Mouse (Mus musculus): ENCODE results near the gene Fank1. TPM values are rescaled to one million over a fixed set of nuclear protein-coding genes. Genes with fewer than 3 reads are reported as not detected.

Gene Fank1
- polyA plus RNA-seq, 1 experiment from 2014 or later: not detected

GRCm38 (mm10) chr7:133909833-133910375 is 133.2 kb downstream of the Fank1 start:
- 62% methylated on average over 7 of the region's 7 CpGs for WGBS (ENCODE audit: insufficient replicate concordance)
- DNase-seq: no peak

DNA sequence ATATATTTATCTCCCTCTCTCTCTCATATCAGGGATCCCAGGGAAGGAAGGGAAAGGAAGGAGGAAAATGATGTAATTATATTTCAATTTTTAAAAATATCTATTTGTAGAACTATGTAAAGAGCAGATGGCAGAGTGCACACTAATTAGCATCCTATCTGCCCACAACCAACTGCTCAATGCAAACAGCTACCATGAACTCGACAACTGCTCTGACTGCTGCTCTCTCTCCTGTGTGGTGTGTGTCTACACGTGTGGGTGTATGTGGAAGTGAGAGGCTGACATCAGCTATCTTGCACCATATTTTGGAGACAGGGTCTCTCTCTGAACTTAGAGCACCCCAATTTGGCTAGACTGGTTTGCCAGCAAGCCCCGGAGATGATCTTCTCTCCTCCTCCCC is 135.2 kb downstream of the Fank1 start:
- H3K4me1 ChIP-seq (replicated peaks): no peaks in the 10 kb centered on the region
- 72% methylated on average over 3 of the region's 3 CpGs for WGBS (ENCODE audit: insufficient replicate concordance)

More at GRCm38 (mm10) chr7:133909833-133910375, 133.2 kb downstream of the Fank1 start:
- Histone ChIP-seq H3K27ac (no peak overlapping the region), H3K9me3 (replicated peaks) (no peaks in the 10 kb centered on the region), H3K9ac (no peak overlapping the region), H3K4me1 (replicated peaks) (no peaks in the 10 kb centered on the region), H3K4me2 (no peak overlapping the region), H3K27me3 (no peaks in the 10 kb centered on the region), H3K36me3 (no peaks in the 10 kb centered on the region), H3K4me3 (replicated peaks) (no peak overlapping the region)
- ATAC-seq (ENCODE audit: low read depth): no peak

GRCm38 (mm10) chr7:133916230-133916629 is 139.6 kb downstream of the Fank1 start:
- WGBS (ENCODE audit: insufficient replicate concordance): 43% methylated on average over 9 of the region's 9 CpGs
- Histone ChIP-seq H3K4me2 (no peak overlapping the region), H3K27ac (no peak overlapping the region), H3K4me1 (replicated peaks) (no peaks in the 10 kb centered on the region), H3K27me3 (no peaks in the 10 kb centered on the region), H3K36me3 (no peaks in the 10 kb centered on the region), H3K9ac (no peak overlapping the region), H3K4me3 (replicated peaks) (no peak overlapping the region), H3K9me3 (replicated peaks) (no peaks in the 10 kb centered on the region)
- ATAC-seq (ENCODE audit: low read depth) (no peak), DNase-seq (no peak)

More for the DNA sequence above, 135.2 kb downstream of the Fank1 start:
- no peaks in the 10 kb centered on the region for H3K9me3 ChIP-seq (replicated peaks)
- H3K27ac ChIP-seq: no peak overlapping the region
- H3K9ac ChIP-seq: no peak overlapping the region
- no peak overlapping the region for H3K4me3 ChIP-seq (replicated peaks)
- no peak overlapping the region for H3K4me2 ChIP-seq
- no peak for DNase-seq
- ATAC-seq (ENCODE audit: low read depth): no peak
- H3K36me3 ChIP-seq: no peaks in the 10 kb centered on the region
- no peaks in the 10 kb centered on the region for H3K27me3 ChIP-seq

GRCm38 (mm10) chr7:133919306-133919705 is 142.6 kb downstream of the Fank1 start:
- Histone ChIP-seq H3K4me2 (no peak overlapping the region), H3K4me1 (replicated peaks) (no peaks in the 10 kb centered on the region; the same call in 1 of the 2 replicates), H3K4me3 (replicated peaks) (no peak overlapping the region), H3K9ac (no peak overlapping the region), H3K36me3 (no peaks in the 10 kb centered on the region), H3K27ac (no peak overlapping the region), H3K27me3 (no peaks in the 10 kb centered on the region), H3K9me3 (replicated peaks) (no peaks in the 10 kb centered on the region)
- ATAC-seq (ENCODE audit: low read depth): no peak
- no peak for DNase-seq
- WGBS (ENCODE audit: insufficient replicate concordance): 55% methylated on average over 5 of the region's 5 CpGs

GRCm38 (mm10) chr7:133919918-133920317 is 143.3 kb downstream of the Fank1 start:
- H3K27me3 ChIP-seq: no peaks in the 10 kb centered on the region
- ATAC-seq (ENCODE audit: low read depth) (no peak), DNase-seq (no peak)
- H3K36me3 ChIP-seq: no peaks in the 10 kb centered on the region
- no peak overlapping the region for H3K4me2 ChIP-seq
- H3K4me3 ChIP-seq (replicated peaks): no peak overlapping the region
- WGBS (ENCODE audit: insufficient replicate concordance): 71% methylated on average over 5 of the region's 5 CpGs
- no peak overlapping the region for H3K9ac ChIP-seq
- no peaks in the 10 kb centered on the region; the same call in 1 of the 2 replicates for H3K4me1 ChIP-seq (replicated peaks)
- no peak overlapping the region for H3K27ac ChIP-seq
- no peaks in the 10 kb centered on the region for H3K9me3 ChIP-seq (replicated peaks)

DNA sequence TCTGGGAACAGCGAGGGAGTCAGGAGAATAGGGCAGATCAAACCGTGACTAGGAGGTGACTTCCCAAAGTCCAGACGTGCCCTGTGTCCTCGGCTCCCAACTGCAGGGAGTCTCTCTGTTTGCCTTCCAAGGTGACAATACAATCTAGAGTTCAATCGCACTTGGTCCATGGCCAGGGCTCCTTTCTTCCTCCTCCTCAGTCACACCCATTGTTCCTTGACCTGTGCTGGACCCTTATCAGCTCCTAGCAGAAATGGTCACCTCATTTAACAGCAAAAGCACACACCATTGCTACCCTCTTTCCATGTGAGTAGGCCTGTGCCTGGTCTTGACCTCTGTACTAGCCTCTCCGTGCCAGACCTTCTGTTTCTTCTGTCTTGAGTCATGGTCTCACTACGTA is 144.1 kb downstream of the Fank1 start:
- Histone ChIP-seq H3K9ac (no peak overlapping the region), H3K4me2 (no peak overlapping the region), H3K9me3 (replicated peaks) (no peaks in the 10 kb centered on the region), H3K36me3 (no peaks in the 10 kb centered on the region), H3K27me3 (no peaks in the 10 kb centered on the region), H3K4me3 (replicated peaks) (no peak overlapping the region), H3K4me1 (replicated peaks) (no peaks in the 10 kb centered on the region; the same call in 1 of the 2 replicates), H3K27ac (no peak overlapping the region)
- DNase-seq (no peak), ATAC-seq (ENCODE audit: low read depth) (no peak)
- 47% methylated on average over 7 of the region's 7 CpGs for WGBS (ENCODE audit: insufficient replicate concordance)

- H3K36me3 ChIP-seq: no peaks in the 10 kb centered on the region
- no peaks in the 10 kb centered on the region for H3K9me3 ChIP-seq (replicated peaks)
- 80% methylated on average over 4 of the region's 4 CpGs for WGBS (ENCODE audit: insufficient replicate concordance)
- DNase-seq: no peak
- no peak overlapping the region for H3K4me3 ChIP-seq (replicated peaks)
- no peak overlapping the region for H3K9ac ChIP-seq
- no peak overlapping the region for H3K27ac ChIP-seq
- H3K27me3 ChIP-seq: no peaks in the 10 kb centered on the region
- no peak overlapping the region for H3K4me2 ChIP-seq
- ATAC-seq (ENCODE audit: low read depth): no peak
- no peaks in the 10 kb centered on the region; the same call in 1 of the 2 replicates for H3K4me1 ChIP-seq (replicated peaks)
Observed at GRCm38 (mm10) chr7:133921291-133921690, 144.6 kb downstream of the Fank1 start.

- no peak overlapping the region for H3K27ac ChIP-seq
- no peaks in the 10 kb centered on the region for H3K27me3 ChIP-seq
- H3K9me3 ChIP-seq (replicated peaks): no peaks in the 10 kb centered on the region
- no peaks in the 10 kb centered on the region for H3K36me3 ChIP-seq
- H3K9ac ChIP-seq: no peak overlapping the region
- ATAC-seq (ENCODE audit: low read depth) (peak; percentile 57; the same call in 1 of the 2 replicates), DNase-seq (no peak)
- WGBS (ENCODE audit: insufficient replicate concordance): 47% methylated on average over 6 of the region's 6 CpGs
- H3K4me1 ChIP-seq (replicated peaks): no peaks in the 10 kb centered on the region; the same call in 1 of the 2 replicates
- no peak overlapping the region for H3K4me2 ChIP-seq
- no peak overlapping the region for H3K4me3 ChIP-seq (replicated peaks)
Observed at GRCm38 (mm10) chr7:133923994-133924393, 147.3 kb downstream of the Fank1 start.

DNA sequence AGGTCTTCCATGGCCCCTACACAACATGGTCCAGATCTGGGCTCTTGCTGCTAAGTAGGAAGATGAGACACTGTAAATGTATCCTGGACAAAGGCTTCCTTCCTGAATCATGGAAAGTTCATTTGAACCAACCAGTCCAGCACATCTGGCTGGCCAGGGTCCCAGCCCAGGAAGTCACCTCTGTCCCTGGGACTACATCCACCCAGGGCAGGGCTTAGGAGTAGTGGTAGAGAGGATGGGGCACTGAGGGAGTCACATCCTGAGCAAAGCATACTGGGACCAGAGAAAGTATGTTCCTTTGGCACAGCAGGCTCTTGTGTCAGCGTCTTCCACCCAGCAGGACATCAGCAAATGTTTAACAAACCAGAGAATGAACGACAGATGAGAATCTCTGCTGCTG is 149.1 kb downstream of the Fank1 start:
- DNase-seq: no peak
- Histone ChIP-seq H3K4me3 (replicated peaks) (no peak overlapping the region), H3K4me2 (no peak overlapping the region), H3K27me3 (no peaks in the 10 kb centered on the region), H3K9ac (no peak overlapping the region), H3K36me3 (no peaks in the 10 kb centered on the region), H3K27ac (no peak overlapping the region), H3K9me3 (replicated peaks) (no peaks in the 10 kb centered on the region), H3K4me1 (replicated peaks) (no peaks in the 10 kb centered on the region; the same call in 1 of the 2 replicates)
- ATAC-seq (ENCODE audit: low read depth): no peak
- 62% methylated on average over 2 of the region's 2 CpGs for WGBS (ENCODE audit: insufficient replicate concordance)

DNA sequence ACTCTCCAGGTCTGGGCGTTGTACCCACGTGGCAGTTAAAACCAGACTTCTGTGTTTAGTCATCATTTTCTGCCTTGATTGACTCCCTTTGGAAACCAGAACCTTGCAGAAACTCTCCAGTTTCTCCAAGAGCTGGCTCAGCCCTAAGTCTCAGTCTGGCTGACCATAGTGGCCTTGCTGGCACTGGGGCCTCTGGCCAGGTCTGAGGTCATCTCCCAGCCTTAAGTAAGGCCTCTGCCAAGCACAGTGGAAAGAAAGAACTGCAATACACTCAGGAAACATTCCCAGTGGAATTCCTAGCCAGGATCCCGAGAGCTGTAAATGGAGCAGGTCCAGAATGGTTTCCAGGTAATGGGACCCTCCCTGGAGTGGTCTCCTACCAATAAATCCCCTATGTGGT is 152.3 kb downstream of the Fank1 start:
- WGBS (ENCODE audit: insufficient replicate concordance): 67% methylated on average over 3 of the region's 3 CpGs
- Histone ChIP-seq H3K9ac (no peak overlapping the region), H3K4me1 (replicated peaks) (no peaks in the 10 kb centered on the region; the same call in 1 of the 2 replicates), H3K27ac (no peak overlapping the region), H3K27me3 (no peaks in the 10 kb centered on the region), H3K4me3 (replicated peaks) (no peak overlapping the region), H3K9me3 (replicated peaks) (no peaks in the 10 kb centered on the region), H3K4me2 (no peak overlapping the region), H3K36me3 (no peaks in the 10 kb centered on the region)
- DNase-seq: no peak
- ATAC-seq (ENCODE audit: low read depth): no peak

Measured in liver, embryonic 13.5 days (tissue).